Mouse (Mus musculus) myocyte (in vitro differentiated cells): Measurements from ENCODE around the gene Gm21905. TPM values are rescaled to one million over a fixed set of nuclear protein-coding genes. Genes with fewer than 3 reads are reported as not detected.

ENCODE experiments used
- H3K27me3 ChIP-seq: one replicate; pipeline ENCODE4 v1.6.1; 2011; ENCODE audit not compliant: control insufficient read depth, insufficient read depth, insufficient read length
- H3K36me3 ChIP-seq: one replicate; pipeline ENCODE4 v1.6.1; 2011; ENCODE audit not compliant: control insufficient read depth, insufficient read depth
- H3K4me2 ChIP-seq: one replicate; pipeline ENCODE4 v1.6.1; 2011; ENCODE audit warnings: low read depth, control low read depth
- H3K4me3 ChIP-seq: one replicate; pipeline ENCODE4 v1.5.1; 2011; ENCODE audit warnings: mild to moderate bottlenecking, control low read depth, moderate library complexity
- H3K79me2 ChIP-seq: one replicate; pipeline ENCODE4 v1.6.1; 2011; ENCODE audit not compliant: control insufficient read depth, insufficient read depth
- H3ac ChIP-seq: one replicate; pipeline ENCODE4 v1.6.1; 2011; ENCODE audit not compliant: control insufficient read depth, insufficient read length
- CEBPB ChIP-seq: IDR thresholded peaks from 2 replicates; pipeline ENCODE4 v1.6.1; 2011; ENCODE audit warnings: mild to moderate bottlenecking, moderate library complexity; ENCODE audit not compliant: poor library complexity, insufficient read depth, severe bottlenecking
- E2F4 ChIP-seq: IDR thresholded peaks from one replicate; pipeline ENCODE4 v1.6.1; 2011; ENCODE audit warnings: mild to moderate bottlenecking, control low read depth, moderate library complexity; ENCODE audit not compliant: insufficient read depth
- MAX ChIP-seq: IDR thresholded peaks from one replicate; pipeline ENCODE4 v1.6.1; 2011; ENCODE audit warnings: low read depth, mild to moderate bottlenecking, control low read depth
- MYOD1 ChIP-seq, 3 experiments: IDR thresholded peaks; one replicate each; pipeline ENCODE4 v1.6.1; 2011; ENCODE audit warnings: control low read depth in 2 of 3, low read depth in 2 of 3, mild to moderate bottlenecking in 2 of 3, moderate library complexity in 1 of 3; ENCODE audit not compliant: insufficient read length in 2 of 3, control insufficient read depth in 1 of 3
- MYOG ChIP-seq, 3 experiments: IDR thresholded peaks; one replicate each; pipeline ENCODE4 v1.6.1; 2011; ENCODE audit warnings: control low read depth in 2 of 3, low read depth in 2 of 3, mild to moderate bottlenecking in 2 of 3; ENCODE audit not compliant: insufficient read length in 2 of 3, control insufficient read depth in 1 of 3, insufficient read depth in 1 of 3
- POLR2A ChIP-seq: IDR thresholded peaks from one replicate; pipeline ENCODE4 v1.6.1; 2011; ENCODE audit warnings: low read depth, mild to moderate bottlenecking, control low read depth, moderate library complexity; ENCODE audit not compliant: insufficient read length
- POLR2AphosphoS2 ChIP-seq: IDR thresholded peaks from one replicate; pipeline ENCODE4 v1.6.1; 2011; ENCODE audit warnings: low read depth, control low read depth; ENCODE audit not compliant: insufficient read length
- REST ChIP-seq: IDR thresholded peaks from one replicate; pipeline ENCODE4 v1.6.1; 2011; ENCODE audit warnings: mild to moderate bottlenecking, control low read depth, moderate library complexity; ENCODE audit not compliant: insufficient read depth, insufficient read length
- SRF ChIP-seq: IDR thresholded peaks from one replicate; pipeline ENCODE4 v1.6.1; 2011; ENCODE audit warnings: low read depth; ENCODE audit not compliant: control insufficient read depth, insufficient read length
- TCF12 ChIP-seq: IDR thresholded peaks from one replicate; pipeline ENCODE4 v1.6.1; 2011; ENCODE audit warnings: mild to moderate bottlenecking, control low read depth; ENCODE audit not compliant: poor library complexity, insufficient read depth, severe bottlenecking
- TCF3 ChIP-seq: IDR thresholded peaks from one replicate; pipeline ENCODE4 v1.6.1; 2011; ENCODE audit warnings: low read depth, control low read depth; ENCODE audit not compliant: insufficient read length
- USF1 ChIP-seq: IDR thresholded peaks from one replicate; pipeline ENCODE4 v1.6.1; 2011; ENCODE audit warnings: low read depth, mild to moderate bottlenecking, control low read depth, moderate library complexity
- polyA plus RNA-seq: library from polyadenylated mRNA; unstranded; fragments of >200 nt; fragmentation: generic; extraction: Trizol; gene quantifications from one replicate; pipeline ENCODE4 v1.2.1, GENCODE M21; 2012; ENCODE audit warnings: missing spikeins

Gene Gm21905
- polyA plus RNA-seq, 1 experiment, result not detected

- H3K36me3 ChIP-seq, result no peaks in the 10 kb centered on the region
- H3K4me3 ChIP-seq, result no peak overlapping the region
- no peak overlapping the region for H3K4me2 ChIP-seq
- no peak for TF ChIP-seq MYOG (IDR thresholded peaks at IDR 0.05; ENCODE audit: control insufficient read depth in 1 of 3, insufficient read depth in 1 of 3, insufficient read length in 2 of 3, low read depth in 2 of 3)
- TF ChIP-seq REST, result no peak
- TF ChIP-seq POLR2AphosphoS2, result no peak
- no peak for TF ChIP-seq USF1
- no peak for TF ChIP-seq MAX
- no peak for TF ChIP-seq SRF
- TF ChIP-seq MYOD1 (IDR thresholded peaks at IDR 0.05; ENCODE audit: control insufficient read depth in 1 of 3, insufficient read length in 2 of 3, low read depth in 2 of 3), result no peak
- no peak for TF ChIP-seq E2F4
- no peak for TF ChIP-seq TCF3
- no peak for TF ChIP-seq POLR2A
- TF ChIP-seq CEBPB, result no peak
- no peak for TF ChIP-seq TCF12
- no peak overlapping the region for H3ac ChIP-seq
- no peaks in the 10 kb centered on the region for H3K79me2 ChIP-seq
- no peaks in the 10 kb centered on the region for H3K27me3 ChIP-seq
Measured at GRCm38 (mm10) chr5:67884422-67885210, 61.6 kb downstream of the Gm21905 start.

GRCm38 (mm10) chr5:67883564-67884171 lies 62.6 kb downstream of the Gm21905 start:
- TF ChIP-seq E2F4 (no peak), MAX (no peak), TCF12 (no peak), TCF3 (no peak), MYOD1 (IDR thresholded peaks at IDR 0.05; ENCODE audit: control insufficient read depth in 1 of 3, insufficient read length in 2 of 3, low read depth in 2 of 3) (no peak), SRF (no peak), REST (no peak), CEBPB (no peak), POLR2AphosphoS2 (no peak), POLR2A (no peak), USF1 (no peak)
- Histone ChIP-seq H3K4me2 (no peak overlapping the region), H3K36me3 (no peaks in the 10 kb centered on the region), H3K79me2 (no peaks in the 10 kb centered on the region), H3K27me3 (no peaks in the 10 kb centered on the region), H3ac (no peak overlapping the region), H3K4me3 (no peak overlapping the region)

Other genes starting within 250 kb of the Gm21905 start
- 0.02 TPM for gene Atp8a1, start 99.0 kb downstream of the Gm21905 start, polyA plus RNA-seq
- gene Gm5108, start 4.8 kb downstream of the Gm21905 start, polyA plus RNA-seq, result not detected
- not detected for gene Grxcr1, start 85.4 kb upstream of the Gm21905 start, polyA plus RNA-seq